Mouse (Mus musculus) urinary bladder, adult 2 months (tissue): ENCODE measurements at regions not wholly inside any gene's neighbourhood (a gene's known extent, or its start where the extent isn't known, plus 50 kb on each side); places are given as distances from the start of the nearest gene placed in this dataset.

Experiments used
- DNase-seq: peaks from one replicate; pipeline ENCODE4 v3.0.0; 2022; ENCODE audit warnings: low spot score

- no peak for DNase-seq
Observed at GRCm38 (mm10) chr5:64401737-64402136, 245.6 kb downstream of the Tbc1d1 start.

GRCm38 (mm10) chr5:64403077-64403981 is 247.2 kb downstream of the Tbc1d1 start:
- no peak for DNase-seq

GRCm38 (mm10) chr5:64403982-64404345 is 247.9 kb downstream of the Tbc1d1 start:
- DNase-seq, result no peak

GRCm38 (mm10) chr5:64404512-64404911 is 248.4 kb downstream of the Tbc1d1 start:
- DNase-seq, result no peak

- no peak for DNase-seq
Observed at GRCm38 (mm10) chr5:64408938-64409337, 252.8 kb downstream of the Tbc1d1 start.

- DNase-seq, result no peak
Observed at GRCm38 (mm10) chr5:64410621-64411020, 254.5 kb downstream of the Tbc1d1 start.

GRCm38 (mm10) chr5:64414519-64414918 is 258.4 kb downstream of the Tbc1d1 start:
- DNase-seq, result no peak

- DNase-seq, result no peak
Observed at GRCm38 (mm10) chr5:64419395-64419794, 263.3 kb downstream of the Tbc1d1 start.

GRCm38 (mm10) chr5:64422787-64423587 is 266.9 kb downstream of the Tbc1d1 start:
- DNase-seq, result no peak

- DNase-seq, result no peak
Observed at GRCm38 (mm10) chr5:64428822-64429221, 272.7 kb downstream of the Tbc1d1 start.

- peak; percentile 27 for DNase-seq
Observed at GRCm38 (mm10) chr5:64430501-64430900, 274.4 kb downstream of the Tbc1d1 start.

GRCm38 (mm10) chr5:64431624-64432023 is 275.5 kb downstream of the Tbc1d1 start:
- DNase-seq, result peak; percentile 36

- no peak for DNase-seq
Observed at GRCm38 (mm10) chr5:64433786-64434185, 277.7 kb downstream of the Tbc1d1 start.

GRCm38 (mm10) chr5:64435491-64435890 is 279.4 kb downstream of the Tbc1d1 start:
- no peak for DNase-seq

GRCm38 (mm10) chr5:64435958-64436357 is 279.9 kb downstream of the Tbc1d1 start:
- no peak for DNase-seq

- no peak for DNase-seq
Observed at GRCm38 (mm10) chr5:64437720-64438119, 281.6 kb downstream of the Tbc1d1 start.

- no peak for DNase-seq
Observed at GRCm38 (mm10) chr5:64438446-64439134, 282.5 kb downstream of the Tbc1d1 start.

- no peak for DNase-seq
Observed at GRCm38 (mm10) chr5:64447847-64448246, 291.7 kb downstream of the Tbc1d1 start.

GRCm38 (mm10) chr5:64452668-64453334 is 296.7 kb downstream of the Tbc1d1 start:
- no peak for DNase-seq

- no peak for DNase-seq
Observed at GRCm38 (mm10) chr5:64459807-64460206, 303.7 kb downstream of the Tbc1d1 start.

- no peak for DNase-seq
Observed at GRCm38 (mm10) chr5:64460891-64461290, 304.8 kb downstream of the Tbc1d1 start.

- no peak for DNase-seq
Observed at GRCm38 (mm10) chr5:64461592-64461991, 305.5 kb downstream of the Tbc1d1 start.
